Mouse (Mus musculus) thymus, adult 2 months (tissue): ENCODE data around the gene Nol12. TPM values are rescaled to one million over a fixed set of nuclear protein-coding genes. Genes with fewer than 3 reads are reported as not detected.

Experiments used
- DNase-seq: peaks from one replicate; pipeline ENCODE4 v3.0.0; 2021
- H3K27ac ChIP-seq: fragments of 200-500 bp; 2 replicates; pipeline ENCODE4 v1.5.1; 2012; ENCODE audit warnings: low read length, control low read depth; ENCODE audit not compliant: control insufficient read depth, insufficient read depth
- H3K27me3 ChIP-seq: fragments of 200-500 bp; 2 replicates; pipeline ENCODE4 v1.6.1; 2012; ENCODE audit warnings: mild to moderate bottlenecking, low read length, moderate library complexity, mixed read lengths; ENCODE audit not compliant: control insufficient read depth, insufficient read depth
- H3K36me3 ChIP-seq: fragments of 200-500 bp; 2 replicates; pipeline ENCODE4 v1.6.1; 2012; ENCODE audit warnings: mild to moderate bottlenecking, low read length, moderate library complexity; ENCODE audit not compliant: control insufficient read depth, insufficient read depth
- H3K4me1 ChIP-seq: fragments of 200-500 bp; replicated peaks from 2 replicates; pipeline ENCODE4 v1.6.1; 2012; ENCODE audit warnings: low read length; ENCODE audit not compliant: control insufficient read depth, insufficient read depth
- H3K4me3 ChIP-seq: fragments of 200-500 bp; 2 replicates; pipeline ENCODE4 v1.5.1; 2012; ENCODE audit warnings: mild to moderate bottlenecking, low read length, control low read depth, moderate library complexity; ENCODE audit not compliant: control insufficient read depth, insufficient read depth
- CTCF ChIP-seq: fragments of 200-500 bp; IDR thresholded peaks from 2 replicates; pipeline ENCODE4 v1.5.1; 2012; ENCODE audit warnings: mild to moderate bottlenecking, control low read depth, low read length, moderate library complexity, borderline replicate concordance; ENCODE audit not compliant: control insufficient read depth, poor library complexity, insufficient read depth; ENCODE audit errors: extremely low read depth
- POLR2A ChIP-seq: fragments of 200-500 bp; IDR thresholded peaks from 2 replicates; pipeline ENCODE4 v1.6.1; 2012; ENCODE audit warnings: mild to moderate bottlenecking, low read length, control low read depth, moderate library complexity; ENCODE audit not compliant: control insufficient read depth, poor library complexity, insufficient read depth; ENCODE audit errors: extremely low read depth
- WGBS: fragments of 180-500 bp; shearing (Covaris S2); methylation state at CpG from one replicate; pipeline ENCODE4 v1.1.7; 2018; 5-methylcytosine and 5-hydroxymethylcytosine counted together
- polyA plus RNA-seq: library from polyadenylated mRNA; depleted of rRNA; stranded (reverse); fragments of >200 nt; gene quantifications from 2 replicates; pipeline ENCODE4 v1.2.3, GENCODE M21; 2012

Nol12 gene
- polyA plus RNA-seq, 1 experiment, result 27.9 TPM

- peaks cover 36% of the 10 kb centered on the region for H3K4me1 ChIP-seq
- no peak for TF ChIP-seq CTCF
- TF ChIP-seq POLR2A, result no peak
- no peak for DNase-seq
- H3K36me3 ChIP-seq, result no peaks in the 10 kb centered on the region
- WGBS, result 97% methylated on average over 7 of the region's 7 CpGs
- no peak overlapping the region for H3K4me3 ChIP-seq
- H3K27ac ChIP-seq, result no peak overlapping the region
- no peaks in the 10 kb centered on the region for H3K27me3 ChIP-seq
Observed at GRCm38 (mm10) chr15:78930801-78931426, 3.8 kb upstream of the Nol12 start.

- H3K4me1 ChIP-seq, result peaks cover 29% of the 10 kb centered on the region
- H3K4me3 ChIP-seq, result no peak overlapping the region
- WGBS, result 6% methylated on average over 3 of the region's 3 CpGs
- DNase-seq, result peak; percentile 74
- no peak overlapping the region for H3K27ac ChIP-seq
- TF ChIP-seq POLR2A (no peak), CTCF (peak; percentile 62; the same call in 1 of the 2 replicates)
- H3K36me3 ChIP-seq, result no peaks in the 10 kb centered on the region
- no peaks in the 10 kb centered on the region for H3K27me3 ChIP-seq
Observed at GRCm38 (mm10) chr15:78931577-78931976, 3.2 kb upstream of the Nol12 start.

DNA sequence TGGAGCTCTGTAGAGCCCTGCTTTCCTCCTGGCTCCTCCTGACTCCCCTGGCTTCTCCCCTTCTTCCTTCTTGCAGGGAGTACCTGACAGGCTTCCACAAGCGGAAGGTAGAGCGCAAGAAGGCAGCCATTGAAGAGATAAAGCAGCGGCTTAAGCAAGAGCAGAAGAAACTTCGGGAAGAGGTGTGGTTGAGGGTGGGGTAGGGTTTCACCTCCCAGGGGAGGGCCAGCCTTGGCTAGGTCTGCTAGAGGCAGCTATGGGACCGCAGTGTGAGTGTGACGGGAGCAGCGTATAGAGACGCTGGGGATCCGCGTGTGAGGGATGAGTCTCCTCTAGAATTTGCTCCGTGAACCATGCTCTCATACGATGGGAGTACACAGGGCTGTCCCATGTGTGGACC lies 1.7 kb downstream of the Nol12 start:
- TF ChIP-seq CTCF (no peak), POLR2A (no peak)
- no peak overlapping the region for H3K27ac ChIP-seq
- peaks cover 24% of the 10 kb centered on the region for H3K36me3 ChIP-seq
- no peak for DNase-seq
- 93% methylated on average over 12 of the region's 12 CpGs for WGBS
- no peaks in the 10 kb centered on the region for H3K27me3 ChIP-seq
- H3K4me1 ChIP-seq, result peaks cover 9% of the 10 kb centered on the region
- H3K4me3 ChIP-seq, result no peak overlapping the region

GRCm38 (mm10) chr15:78937311-78937710 lies 2.6 kb downstream of the Nol12 start:
- Histone ChIP-seq H3K4me3 (no peak overlapping the region), H3K4me1 (peaks cover 6% of the 10 kb centered on the region), H3K27me3 (no peaks in the 10 kb centered on the region), H3K27ac (no peak overlapping the region), H3K36me3 (peaks cover 28% of the 10 kb centered on the region)
- WGBS, result 95% methylated on average over 10 of the region's 10 CpGs
- TF ChIP-seq CTCF, result no peak
- TF ChIP-seq POLR2A, result no peak
- no peak for DNase-seq

DNA sequence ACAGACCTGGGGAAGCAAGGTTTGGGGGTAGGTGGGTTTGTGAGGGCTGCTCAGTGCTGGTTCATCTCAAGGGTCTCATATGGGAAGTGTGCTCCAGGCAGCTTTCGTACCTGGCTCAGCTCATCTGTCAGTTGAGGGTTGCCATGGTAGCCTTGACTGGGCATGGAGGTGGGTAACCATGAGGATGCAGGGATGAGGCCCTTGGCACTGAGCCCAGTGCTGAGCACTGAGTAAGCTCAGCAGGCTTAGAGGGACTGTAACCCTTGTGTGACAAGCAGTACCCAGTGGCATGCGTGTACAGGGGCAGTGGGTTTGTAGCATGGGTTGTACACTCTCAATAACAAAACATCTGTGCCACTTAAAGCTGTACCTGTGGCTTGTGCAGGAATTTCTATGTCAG lies 3.2 kb downstream of the Nol12 start:
- TF ChIP-seq CTCF (no peak), POLR2A (no peak)
- no peak overlapping the region for H3K27ac ChIP-seq
- H3K4me1 ChIP-seq, result peaks cover 6% of the 10 kb centered on the region
- H3K27me3 ChIP-seq, result no peaks in the 10 kb centered on the region
- WGBS, result 98% methylated on average over 2 of the region's 2 CpGs
- H3K4me3 ChIP-seq, result no peak overlapping the region
- H3K36me3 ChIP-seq, result peaks cover 28% of the 10 kb centered on the region
- DNase-seq, result no peak

DNA sequence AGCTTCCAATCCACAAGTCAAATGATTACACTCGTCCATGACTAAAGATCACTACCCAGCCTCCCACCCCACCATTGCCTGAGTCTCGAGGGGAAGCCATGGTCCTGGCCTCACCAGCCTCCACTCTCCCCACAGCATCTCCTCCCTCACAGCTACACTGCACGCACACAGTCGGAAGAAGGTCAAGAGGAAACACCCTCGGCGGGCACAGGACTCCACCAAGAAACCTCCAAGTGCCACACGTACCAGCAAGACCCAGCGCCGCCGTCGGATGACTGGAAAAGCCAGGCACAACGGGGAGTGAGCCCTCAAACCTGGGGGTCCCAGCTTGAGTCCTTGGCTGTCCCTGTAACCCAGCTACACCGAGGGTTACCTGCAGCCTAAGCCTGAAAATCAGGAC lies 5.6 kb downstream of the Nol12 start:
- no peak for DNase-seq
- whole genome bisulfite sequencing, result 97% methylated on average over 13 of the region's 13 CpGs
- peaks cover 6% of the 10 kb centered on the region for H3K4me1 ChIP-seq
- peaks cover 28% of the 10 kb centered on the region for H3K36me3 ChIP-seq
- H3K4me3 ChIP-seq, result no peak overlapping the region
- no peak overlapping the region for H3K27ac ChIP-seq
- TF ChIP-seq CTCF (no peak), POLR2A (no peak)
- H3K27me3 ChIP-seq, result no peaks in the 10 kb centered on the region

- no peak overlapping the region for H3K4me3 ChIP-seq
- no peak overlapping the region for H3K27ac ChIP-seq
- WGBS, result 44% methylated on average over 9 of the region's 9 CpGs
- H3K36me3 ChIP-seq, result peaks cover 23% of the 10 kb centered on the region
- H3K27me3 ChIP-seq, result peaks cover 9% of the 10 kb centered on the region
- peak; percentile 63 for DNase-seq
- TF ChIP-seq POLR2A (no peak), CTCF (peak; percentile 81; the same call in 1 of the 2 replicates)
- no peaks in the 10 kb centered on the region for H3K4me1 ChIP-seq
Observed at GRCm38 (mm10) chr15:78942663-78943062, 7.9 kb downstream of the Nol12 start.
